Mouse (Mus musculus): ENCODE data around the gene Pkn1. TPM values are rescaled to one million over a fixed set of nuclear protein-coding genes. Genes with fewer than 3 reads are reported as not detected.

The Pkn1 gene
- polyA plus RNA-seq, 1 experiment from 2014 or later, result 24.4 TPM

GRCm38 (mm10) chr8:83621691-83622388 lies 77.1 kb downstream of the Pkn1 start:
- 55% methylated on average over 15 of the region's 15 CpGs for WGBS
- H3K4me3 ChIP-seq, result peak overlapping the region; percentile 41
- H3K27me3 ChIP-seq (replicated peaks), result no peaks in the 10 kb centered on the region
- peak overlapping the region; percentile 66 for H3K9ac ChIP-seq
- peaks cover 3% of the 10 kb centered on the region; the same call in 1 of the 2 replicates for H3K4me1 ChIP-seq (replicated peaks)
- peak overlapping the region; percentile 81 for H3K4me2 ChIP-seq
- no peaks in the 10 kb centered on the region for H3K36me3 ChIP-seq
- H3K9me3 ChIP-seq (replicated peaks), result no peaks in the 10 kb centered on the region
- peak; percentile 49; the same call in 1 of the 2 replicates for ATAC-seq (ENCODE audit: insufficient number of reproducible peaks, low FRiP score)
- no peak overlapping the region for H3K27ac ChIP-seq (ENCODE audit: poor library complexity, severe bottlenecking)

DNA sequence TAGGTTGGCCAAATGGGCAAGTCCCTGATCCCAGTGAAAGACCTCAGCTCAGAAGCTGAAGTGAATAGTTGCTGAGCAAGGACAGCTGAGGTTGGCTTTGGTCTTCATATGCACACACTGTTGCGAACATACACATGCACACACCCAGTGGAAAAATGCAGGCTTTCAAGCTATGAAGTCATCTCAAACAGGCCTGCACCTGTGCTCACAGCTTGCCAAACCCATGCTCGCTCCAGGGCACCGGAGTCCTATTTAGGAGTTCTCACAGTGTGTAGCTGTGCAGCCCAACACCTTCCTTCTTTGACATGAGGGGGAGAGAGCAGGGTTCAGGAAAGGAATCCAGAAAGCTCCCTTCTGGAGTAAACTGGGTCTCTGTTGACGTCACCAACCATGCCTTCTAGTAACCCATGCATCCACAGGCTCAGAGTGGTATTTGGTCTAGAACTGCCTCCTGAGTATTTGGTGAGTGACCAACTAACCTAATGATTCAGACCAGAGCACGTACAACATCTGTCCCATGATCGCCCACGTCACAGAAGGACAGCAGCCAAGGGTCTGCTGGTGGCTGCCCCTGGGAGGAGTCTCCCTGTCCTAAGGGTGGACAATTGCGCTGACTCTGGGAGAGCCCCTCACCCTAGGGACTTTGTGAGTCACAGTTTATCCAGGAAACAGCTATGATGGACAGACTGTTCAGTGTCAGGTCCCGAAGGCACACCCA lies 79.3 kb downstream of the Pkn1 start:
- 80% methylated on average over 9 of the region's 9 CpGs for WGBS
- Histone ChIP-seq H3K9ac (no peak overlapping the region), H3K27ac (ENCODE audit: poor library complexity, severe bottlenecking) (no peak overlapping the region), H3K9me3 (replicated peaks) (no peaks in the 10 kb centered on the region), H3K4me2 (no peak overlapping the region), H3K4me3 (no peak overlapping the region), H3K27me3 (replicated peaks) (no peaks in the 10 kb centered on the region), H3K4me1 (replicated peaks) (peaks cover 3% of the 10 kb centered on the region; the same call in 1 of the 2 replicates), H3K36me3 (no peaks in the 10 kb centered on the region)
- ATAC-seq (ENCODE audit: insufficient number of reproducible peaks, low FRiP score), result no peak

GRCm38 (mm10) chr8:83618566-83618965 lies 80.4 kb downstream of the Pkn1 start:
- H3K4me3 ChIP-seq, result no peak overlapping the region
- H3K36me3 ChIP-seq, result peaks cover 8% of the 10 kb centered on the region; the same call in 1 of the 2 replicates
- H3K27me3 ChIP-seq (replicated peaks), result no peaks in the 10 kb centered on the region
- H3K4me1 ChIP-seq (replicated peaks), result peaks cover 3% of the 10 kb centered on the region; the same call in 1 of the 2 replicates
- H3K4me2 ChIP-seq, result no peak overlapping the region
- no peak for ATAC-seq (ENCODE audit: insufficient number of reproducible peaks, low FRiP score)
- H3K9ac ChIP-seq, result no peak overlapping the region
- no peaks in the 10 kb centered on the region for H3K9me3 ChIP-seq (replicated peaks)
- H3K27ac ChIP-seq (ENCODE audit: poor library complexity, severe bottlenecking), result no peak overlapping the region
- WGBS, result 92% methylated on average over 2 of the region's 2 CpGs

DNA sequence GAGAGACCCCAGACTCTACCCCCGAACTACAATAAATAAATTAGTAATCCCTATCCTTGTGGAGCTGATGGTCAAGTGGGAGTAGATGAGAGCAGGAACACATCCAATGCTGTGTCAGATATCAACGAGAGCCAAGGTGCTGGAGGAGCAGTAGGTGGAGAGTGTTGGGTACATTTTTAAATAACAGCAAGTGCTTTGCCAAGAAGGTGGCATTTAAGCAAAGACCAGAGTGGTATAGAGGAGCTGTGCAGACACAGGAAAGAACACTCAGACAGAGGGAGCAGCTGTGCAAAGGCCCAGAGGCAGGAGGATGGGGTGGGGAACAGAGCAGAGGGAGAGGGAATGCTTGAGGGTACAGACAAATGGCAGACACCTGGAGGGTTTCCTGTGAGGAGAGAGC lies 81.9 kb downstream of the Pkn1 start:
- ATAC-seq (ENCODE audit: insufficient number of reproducible peaks, low FRiP score), result no peak
- Histone ChIP-seq H3K9ac (no peak overlapping the region), H3K27ac (ENCODE audit: poor library complexity, severe bottlenecking) (no peak overlapping the region), H3K4me1 (replicated peaks) (peaks cover 2% of the 10 kb centered on the region; the same call in 1 of the 2 replicates), H3K9me3 (replicated peaks) (no peaks in the 10 kb centered on the region), H3K4me2 (no peak overlapping the region), H3K4me3 (no peak overlapping the region), H3K27me3 (replicated peaks) (no peaks in the 10 kb centered on the region), H3K36me3 (peaks cover 20% of the 10 kb centered on the region)
- WGBS, result 75% methylated on average over 2 of the region's 2 CpGs

- no peak overlapping the region for H3K4me3 ChIP-seq
- no peak overlapping the region for H3K4me2 ChIP-seq
- H3K27ac ChIP-seq (ENCODE audit: poor library complexity, severe bottlenecking), result no peak overlapping the region
- H3K27me3 ChIP-seq (replicated peaks), result no peaks in the 10 kb centered on the region
- H3K9ac ChIP-seq, result no peak overlapping the region
- peaks cover 25% of the 10 kb centered on the region for H3K36me3 ChIP-seq
- ATAC-seq (ENCODE audit: insufficient number of reproducible peaks, low FRiP score), result no peak
- no peaks in the 10 kb centered on the region for H3K4me1 ChIP-seq (replicated peaks)
- H3K9me3 ChIP-seq (replicated peaks), result no peaks in the 10 kb centered on the region
Measured at GRCm38 (mm10) chr8:83616625-83617024, 82.4 kb downstream of the Pkn1 start.

Small RNA genes within 50 kb of the gene (microRNA-seq; reads per million reads assigned to microRNA genes)
- not detected for gene Mir1668

Other genes starting within 250 kb of the Pkn1 start
- gene Scoc, start 240.8 kb downstream of the Pkn1 start, polyA plus RNA-seq (2016; fragmentation: Nextera tagmentation; extraction: Ambion mirVana), result 95.3 and 98.0 TPM in 2 replicates
- gene Olfr370, start 163.4 kb downstream of the Pkn1 start, polyA plus RNA-seq (2016; fragmentation: Nextera tagmentation; extraction: Ambion mirVana), result not detected in 2 replicates
- 547 and 555 TPM in 2 replicates for gene Ndufb7, start 132.5 kb downstream of the Pkn1 start, polyA plus RNA-seq (2016; fragmentation: Nextera tagmentation; extraction: Ambion mirVana)
- 445 and 456 TPM in 2 replicates for gene Tecr, start 91.2 kb downstream of the Pkn1 start, polyA plus RNA-seq (2016; fragmentation: Nextera tagmentation; extraction: Ambion mirVana)
- 45.1 and 47.4 TPM in 2 replicates for gene Dnajb1, start 91.0 kb downstream of the Pkn1 start, polyA plus RNA-seq (2016; fragmentation: Nextera tagmentation; extraction: Ambion mirVana)
- 175 and 180 TPM in 2 replicates for gene Gipc1, start 46.5 kb downstream of the Pkn1 start, polyA plus RNA-seq (2016; fragmentation: Nextera tagmentation; extraction: Ambion mirVana)
- 0.32 and 0.60 TPM in 2 replicates for gene Ptger1, start 32.5 kb downstream of the Pkn1 start, polyA plus RNA-seq (2016; fragmentation: Nextera tagmentation; extraction: Ambion mirVana)
- gene Ddx39, start 16.0 kb upstream of the Pkn1 start, polyA plus RNA-seq (2016; fragmentation: Nextera tagmentation; extraction: Ambion mirVana), result 117 and 128 TPM in 2 replicates
- 26.2 and 29.2 TPM in 2 replicates for gene Adgre5, start 42.1 kb upstream of the Pkn1 start, polyA plus RNA-seq (2016; fragmentation: Nextera tagmentation; extraction: Ambion mirVana)
- gene Adgrl1, start 200.9 kb upstream of the Pkn1 start, polyA plus RNA-seq (2016; fragmentation: Nextera tagmentation; extraction: Ambion mirVana), result 11.2 and 11.4 TPM in 2 replicates

Measured in heart, embryonic 12.5 days (tissue).